Mouse (Mus musculus) cortical plate, adult 2 months (tissue): ENCODE data around the gene Cask. TPM values are rescaled to one million over a fixed set of nuclear protein-coding genes. Genes with fewer than 3 reads are reported as not detected.

ENCODE experiments used
- H3K27ac ChIP-seq: fragments of 200-500 bp; 2 replicates; pipeline ENCODE4 v1.5.1; 2012; ENCODE audit warnings: low read length, control low read depth, inconsistent platforms; ENCODE audit not compliant: insufficient read depth
- H3K4me1 ChIP-seq: fragments of 200-500 bp; 2 replicates; pipeline ENCODE4 v1.6.1; 2011; ENCODE audit warnings: low read length; ENCODE audit not compliant: control insufficient read depth, insufficient read depth
- H3K4me3 ChIP-seq: fragments of 200-500 bp; 2 replicates; pipeline ENCODE4 v1.5.1; 2011; ENCODE audit warnings: mild to moderate bottlenecking, low read length, control low read depth; ENCODE audit not compliant: insufficient read depth
- CTCF ChIP-seq: fragments of 200-500 bp; IDR thresholded peaks from 2 replicates; pipeline ENCODE4 v1.5.1; 2011; ENCODE audit warnings: mild to moderate bottlenecking, control low read depth, low read length; ENCODE audit not compliant: insufficient read depth; ENCODE audit errors: extremely low read depth
- POLR2A ChIP-seq: fragments of 200-500 bp; IDR thresholded peaks from 2 replicates; pipeline ENCODE4 v1.6.1; 2011; ENCODE audit warnings: mild to moderate bottlenecking, low read length, control low read depth; ENCODE audit not compliant: insufficient read depth; ENCODE audit errors: extremely low read depth
- polyA plus RNA-seq: library from polyadenylated mRNA; depleted of rRNA; stranded (reverse); fragments of >200 nt; gene quantifications from 2 replicates; pipeline ENCODE4 v1.2.3, GENCODE M21; 2012

Gene Cask
- polyA plus RNA-seq, 1 experiment = 32.6 TPM

DNA sequence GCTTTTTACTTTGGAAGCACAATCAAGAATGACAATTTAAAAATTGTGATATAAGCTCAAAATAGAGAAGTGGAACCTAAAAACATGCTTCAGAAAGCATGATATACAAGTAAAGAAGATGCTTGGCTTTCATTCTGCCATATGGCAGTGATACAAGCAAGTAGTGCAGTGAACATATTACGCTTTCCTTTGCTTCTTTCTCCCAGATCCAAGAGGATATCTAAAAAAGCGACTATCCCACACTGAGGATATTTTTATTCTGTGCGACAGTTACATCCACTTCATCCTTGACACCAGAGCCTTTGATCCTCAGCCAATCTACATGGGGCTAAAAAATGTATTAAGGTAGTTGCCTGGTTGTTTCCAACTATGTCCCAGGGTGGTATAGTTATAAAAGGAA lies 169.4 kb downstream of the Cask start:
- no peaks in the 10 kb centered on the region; the same call in 1 of the 2 replicates for H3K4me1 ChIP-seq
- TF ChIP-seq POLR2A = no peak
- no peak for TF ChIP-seq CTCF
- H3K4me3 ChIP-seq = no peak overlapping the region
- H3K27ac ChIP-seq = 0 out of 2 replicates have a peak overlapping the region, but pooled peaks have one; percentile 71

DNA sequence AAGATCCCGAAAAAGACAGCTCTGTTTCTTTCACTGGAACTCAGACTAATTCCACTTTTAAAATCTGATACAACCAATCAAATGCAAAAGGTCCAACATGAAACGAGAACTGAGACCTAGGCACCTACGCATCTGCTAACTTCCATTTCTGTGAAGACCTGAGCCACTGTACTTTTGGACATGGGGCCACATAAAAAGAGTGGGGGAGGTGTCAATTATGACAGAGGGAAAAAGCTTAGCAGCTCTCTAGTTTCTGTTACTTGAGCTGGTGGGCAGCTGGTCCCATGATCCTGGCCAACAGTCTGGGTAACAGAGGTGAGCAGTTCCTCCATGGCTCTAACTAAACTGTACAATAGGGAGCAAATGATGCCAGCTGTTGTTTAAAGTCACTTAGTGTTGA lies 178.2 kb downstream of the Cask start:
- Histone ChIP-seq H3K27ac (no peak overlapping the region), H3K4me3 (no peak overlapping the region)
- TF ChIP-seq POLR2A (no peak), CTCF (no peak)

DNA sequence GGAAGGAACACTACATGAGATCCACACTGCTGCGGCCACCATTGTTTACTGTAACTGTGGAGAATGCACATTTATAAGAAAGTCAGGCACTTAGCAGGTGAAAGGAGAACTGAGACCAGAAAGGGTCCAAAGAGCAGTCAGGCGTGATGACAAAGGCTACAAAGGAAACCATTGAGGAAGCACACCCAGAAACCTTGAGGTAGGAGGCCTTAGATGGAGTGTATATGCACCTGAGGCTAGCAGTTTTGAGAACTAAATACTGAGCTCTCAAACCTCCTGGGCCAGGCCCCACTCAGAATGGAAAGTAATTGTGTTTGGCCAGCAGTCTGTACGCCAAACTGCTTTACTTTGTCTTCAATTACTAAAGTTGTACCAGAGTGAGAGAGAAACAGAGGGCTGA lies 180.8 kb downstream of the Cask start:
- Histone ChIP-seq H3K4me3 (no peak overlapping the region), H3K27ac (no peak overlapping the region), H3K4me1 (no peaks in the 10 kb centered on the region)
- TF ChIP-seq POLR2A (no peak), CTCF (no peak)

More for the DNA sequence above, 178.2 kb downstream of the Cask start:
- no peaks in the 10 kb centered on the region for H3K4me1 ChIP-seq

DNA sequence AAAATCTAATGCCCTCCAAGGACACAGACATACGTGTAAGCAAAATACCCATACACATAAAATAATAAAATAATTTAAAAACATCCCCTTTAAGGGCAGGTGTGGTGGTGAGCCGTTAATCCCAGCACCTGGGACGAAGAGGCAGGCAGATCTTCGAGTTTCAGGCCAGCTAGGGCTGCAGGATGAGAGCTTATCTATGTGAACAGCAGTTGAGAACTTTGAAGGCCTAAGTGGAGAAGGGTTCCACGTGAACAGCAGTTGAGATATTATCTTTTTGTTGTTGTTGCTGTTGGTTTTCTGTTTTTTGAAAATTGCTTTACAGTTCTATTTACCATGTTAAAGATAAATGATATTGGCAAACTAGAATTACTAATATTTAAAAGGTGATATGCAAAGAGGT lies 182.3 kb downstream of the Cask start:
- no peak overlapping the region for H3K27ac ChIP-seq
- H3K4me1 ChIP-seq = no peaks in the 10 kb centered on the region
- H3K4me3 ChIP-seq = no peak overlapping the region
- TF ChIP-seq CTCF = no peak
- TF ChIP-seq POLR2A = no peak

DNA sequence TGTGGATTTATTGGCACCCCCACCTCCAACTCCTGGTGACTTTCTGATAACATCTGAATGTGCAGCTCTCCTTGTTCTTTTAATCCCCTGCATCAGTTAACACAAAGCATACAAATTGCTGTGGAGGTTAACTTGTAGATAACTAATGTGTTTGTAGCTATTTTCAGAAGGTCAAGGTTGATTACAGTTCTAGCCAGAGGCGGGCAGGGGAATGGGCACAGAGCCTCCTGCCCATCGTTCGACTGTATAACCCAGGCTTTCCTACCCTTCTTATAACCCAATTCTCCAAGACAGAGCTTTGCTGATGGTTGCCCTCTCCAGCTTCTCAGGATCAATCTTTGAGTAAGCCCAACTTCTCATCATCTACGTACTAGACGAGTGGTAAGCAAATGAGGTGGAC lies 190.1 kb downstream of the Cask start, which contains the start of gene Gpr82:
Gpr82 (plus strand) TSS at position 301 of the 400 bp plus-strand sequence.
- TF ChIP-seq POLR2A = no peak
- no peak for TF ChIP-seq CTCF
- Histone ChIP-seq H3K4me1 (no peaks in the 10 kb centered on the region), H3K4me3 (no peak within 1 kb of the TSS), H3K27ac (no peak within 1 kb of the TSS)

DNA sequence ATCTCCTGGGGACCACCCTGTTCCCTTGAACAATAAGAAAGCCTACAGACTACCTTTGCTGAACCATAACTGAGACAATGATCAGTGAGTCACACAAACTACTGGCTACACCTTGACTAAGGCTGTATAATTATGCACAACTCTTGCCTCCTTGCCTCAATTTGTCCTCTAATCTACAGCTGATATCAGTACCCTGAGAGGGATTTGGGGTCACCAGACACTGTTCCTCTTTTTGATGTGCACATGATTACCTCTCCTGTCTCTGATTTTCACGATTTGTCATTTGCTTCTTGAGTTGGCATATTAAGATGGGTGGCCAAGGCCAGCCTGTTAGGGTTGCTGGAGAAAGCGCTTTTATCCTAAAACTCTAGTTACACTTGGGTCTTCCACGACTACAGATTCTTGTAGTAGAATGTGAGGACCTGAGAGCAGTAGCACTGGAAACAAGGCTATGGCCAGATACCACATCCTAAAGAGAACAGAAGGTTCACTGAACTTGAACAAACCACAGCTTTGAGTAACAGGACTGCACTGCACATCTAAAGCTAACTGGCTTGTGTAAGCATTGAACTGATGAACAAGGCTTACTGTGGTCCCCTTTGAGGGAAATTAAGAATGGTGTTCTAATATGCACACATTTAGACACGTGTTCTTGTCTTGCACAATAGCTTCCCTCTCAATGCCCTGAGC lies 191.8 kb downstream of the Cask start:
- TF ChIP-seq CTCF = no peak
- no peak for TF ChIP-seq POLR2A
- Histone ChIP-seq H3K4me3 (no peak overlapping the region), H3K27ac (no peak overlapping the region), H3K4me1 (peaks cover 2% of the 10 kb centered on the region; the same call in 1 of the 2 replicates)

DNA sequence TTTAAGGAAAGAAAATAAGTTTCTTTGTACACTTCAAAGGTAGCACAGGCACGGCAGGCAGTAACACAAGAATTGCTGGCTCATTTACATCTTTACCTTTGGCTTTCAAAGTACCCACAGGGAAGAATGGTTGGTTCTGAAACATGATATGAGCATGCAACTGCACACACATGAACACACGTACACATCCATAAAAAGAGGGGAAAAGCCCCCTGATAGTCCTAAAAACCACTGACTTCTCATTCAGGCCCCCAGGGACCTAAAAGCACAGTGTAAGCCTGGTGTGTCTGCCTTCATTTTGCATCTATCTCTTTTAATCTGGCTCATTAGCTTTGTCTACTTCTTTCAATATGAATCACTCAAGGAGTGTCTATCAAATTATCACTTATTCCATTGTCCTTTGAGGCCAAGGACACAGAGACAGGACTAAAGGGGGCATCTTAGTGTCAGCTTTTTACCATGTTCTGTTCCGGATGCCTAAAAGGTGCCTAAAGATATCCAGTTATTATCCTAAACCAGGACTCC lies 192.5 kb downstream of the Cask start:
- peaks cover 2% of the 10 kb centered on the region; the same call in 1 of the 2 replicates for H3K4me1 ChIP-seq
- no peak for TF ChIP-seq CTCF
- TF ChIP-seq POLR2A = no peak
- H3K27ac ChIP-seq = no peak overlapping the region
- H3K4me3 ChIP-seq = no peak overlapping the region

DNA sequence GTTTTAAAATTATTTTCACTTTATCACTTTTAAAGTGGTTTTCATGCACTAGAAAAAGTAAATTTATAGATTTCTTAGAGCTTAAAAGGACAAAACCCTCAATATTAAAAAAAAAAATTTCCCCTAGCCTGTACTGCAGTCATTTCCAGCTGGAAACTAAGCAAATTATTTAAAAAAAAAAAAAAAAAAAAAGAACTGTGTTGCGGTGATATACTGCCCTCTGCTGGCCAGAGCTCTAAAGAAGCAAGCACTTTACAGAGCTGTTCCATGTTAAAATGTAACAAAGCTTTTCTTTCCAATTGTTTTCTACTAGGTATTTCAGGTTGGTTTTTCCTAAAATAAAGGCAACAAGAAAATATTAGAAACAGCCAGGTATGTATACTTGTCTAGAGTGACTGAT lies 194.4 kb downstream of the Cask start:
- no peak overlapping the region for H3K4me3 ChIP-seq
- H3K4me1 ChIP-seq = peaks cover 2% of the 10 kb centered on the region; the same call in 1 of the 2 replicates
- TF ChIP-seq POLR2A (no peak), CTCF (peak; percentile 27; the same call in 1 of the 2 replicates)
- no peak overlapping the region for H3K27ac ChIP-seq

DNA sequence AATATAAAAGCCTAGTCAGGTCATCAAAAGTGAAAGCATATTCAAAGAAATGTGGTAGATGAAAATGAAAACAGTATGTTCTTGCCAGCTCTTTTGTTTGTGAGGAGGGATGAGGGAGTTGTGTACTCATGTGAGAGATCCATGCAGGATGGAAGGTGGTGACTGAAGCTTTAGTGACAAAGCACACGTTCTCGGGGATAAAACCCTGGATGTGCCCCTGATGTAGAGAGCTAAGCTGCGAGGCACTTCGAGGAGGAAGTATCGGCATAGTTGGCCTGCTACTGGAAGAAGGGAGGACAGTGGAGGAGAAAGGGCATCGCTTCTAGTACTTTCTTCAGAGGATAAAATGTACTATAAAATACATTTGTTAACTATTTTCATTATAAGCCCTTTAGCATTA lies 195.3 kb downstream of the Cask start:
- Histone ChIP-seq H3K27ac (peak overlapping the region; percentile 73), H3K4me1 (peaks cover 2% of the 10 kb centered on the region; the same call in 1 of the 2 replicates), H3K4me3 (no peak overlapping the region)
- TF ChIP-seq CTCF (no peak), POLR2A (no peak)

DNA sequence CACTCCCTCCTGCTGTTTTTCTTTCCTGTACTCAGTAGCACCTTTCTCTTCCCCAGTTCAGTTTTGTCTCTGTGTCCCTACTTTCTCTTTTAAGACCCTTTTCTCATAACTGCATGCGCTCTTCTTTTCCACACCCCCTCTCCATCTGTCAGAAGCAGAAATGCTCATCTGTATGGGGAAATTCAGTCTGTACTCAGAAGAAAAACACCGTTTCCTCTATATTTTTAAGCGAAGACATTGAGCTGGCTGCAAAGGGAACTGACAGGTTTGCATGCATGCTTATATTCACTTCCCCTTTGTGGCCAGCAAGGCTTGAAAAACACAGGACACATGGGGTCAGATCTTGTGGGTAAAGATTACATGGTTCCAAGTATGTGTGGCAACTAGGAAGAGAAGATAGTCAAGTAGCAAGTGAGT lies 196.2 kb downstream of the Cask start:
- peaks cover 2% of the 10 kb centered on the region; the same call in 1 of the 2 replicates for H3K4me1 ChIP-seq
- no peak for TF ChIP-seq POLR2A
- no peak for TF ChIP-seq CTCF
- no peak overlapping the region for H3K4me3 ChIP-seq
- H3K27ac ChIP-seq = peak overlapping the region; percentile 87
